Mouse (Mus musculus): ENCODE measurements at regions not wholly inside any gene's neighbourhood (a gene's known extent, or its start where the extent isn't known, plus 50 kb on each side); places are given as distances from the start of the nearest gene placed in this dataset.

DNA sequence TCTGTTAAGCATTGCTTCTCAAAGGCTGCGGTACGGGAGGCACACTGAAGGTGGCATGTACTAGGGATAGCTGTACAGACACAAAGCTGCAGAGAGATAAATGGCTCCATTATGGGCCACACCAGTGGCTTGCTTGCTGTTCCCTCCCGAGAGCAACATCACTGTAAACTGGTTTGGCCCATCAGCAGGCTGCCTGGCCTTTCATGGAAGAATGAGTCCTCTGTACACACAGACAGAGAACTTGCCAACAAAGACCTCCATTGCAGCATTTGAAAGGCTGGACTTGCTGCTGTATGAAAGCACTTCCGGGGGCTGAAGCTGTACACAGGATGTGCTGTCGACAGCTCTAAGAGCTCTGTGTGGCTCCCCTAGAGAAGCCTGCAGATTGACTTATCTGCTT lies 364.1 kb upstream of the Gm26657 start:
- Histone ChIP-seq H3K27me3 (ENCODE audit: poor library complexity, severe bottlenecking) (no peaks in the 10 kb centered on the region), H3K4me3 (no peak overlapping the region), H3K27ac (no peak overlapping the region), H3K36me3 (replicated peaks) (no peaks in the 10 kb centered on the region), H3K4me1 (no peaks in the 10 kb centered on the region), H3K9me3 (no peaks in the 10 kb centered on the region)
- no peak for DNase-seq (ENCODE audit: extremely low spot score, low spot score)
- WGBS: 72% methylated on average over 5 of the region's 5 CpGs

DNA sequence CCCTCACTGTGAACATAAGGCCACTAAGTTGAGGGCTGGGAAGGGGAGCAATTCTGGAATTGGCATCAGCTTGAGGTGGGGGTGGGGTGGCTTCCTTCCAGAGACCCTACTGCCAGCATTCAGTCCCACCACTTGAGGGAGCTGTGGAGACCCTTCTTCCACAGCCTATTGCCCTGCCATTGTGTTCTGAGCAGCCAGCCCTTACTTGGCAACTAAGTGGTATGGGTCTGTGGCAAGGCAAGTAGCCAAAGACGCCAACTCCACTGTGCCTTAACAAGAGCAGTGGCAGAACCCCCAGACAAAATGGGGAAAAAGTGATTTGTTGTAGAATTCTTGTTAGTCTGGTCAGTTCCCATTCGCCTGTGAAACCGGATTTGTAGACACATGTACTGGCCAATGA lies 365.4 kb upstream of the Gm26657 start:
- Histone ChIP-seq H3K4me1 (no peaks in the 10 kb centered on the region), H3K9me3 (no peaks in the 10 kb centered on the region), H3K36me3 (replicated peaks) (no peaks in the 10 kb centered on the region), H3K27ac (no peak overlapping the region), H3K4me3 (no peak overlapping the region), H3K27me3 (ENCODE audit: poor library complexity, severe bottlenecking) (no peaks in the 10 kb centered on the region)
- 92% methylated on average over 3 of the region's 3 CpGs for WGBS
- DNase-seq (ENCODE audit: extremely low spot score, low spot score): no peak

DNA sequence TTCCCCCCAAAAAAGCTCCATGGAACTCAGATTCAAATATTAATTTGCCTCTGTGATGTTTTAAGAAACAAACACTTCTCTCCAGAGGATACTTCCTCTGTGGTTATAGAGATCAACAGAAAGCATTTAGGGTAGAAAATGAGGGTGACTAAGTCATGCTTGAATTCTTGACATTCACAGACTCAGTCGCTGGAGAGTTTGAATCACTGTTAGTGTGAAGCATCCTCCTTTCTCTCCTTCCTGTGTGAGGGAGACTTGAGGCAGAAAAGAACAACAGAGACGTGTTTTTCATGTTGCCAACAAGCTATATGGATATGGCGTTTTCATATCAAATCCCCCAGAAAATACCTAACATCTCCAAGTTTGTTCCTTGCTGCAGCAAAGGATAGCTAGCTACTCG lies 366.1 kb upstream of the Gm26657 start:
- no peaks in the 10 kb centered on the region for H3K4me1 ChIP-seq
- no peak for DNase-seq (ENCODE audit: extremely low spot score, low spot score)
- H3K36me3 ChIP-seq (replicated peaks): no peaks in the 10 kb centered on the region
- no peaks in the 10 kb centered on the region for H3K27me3 ChIP-seq (ENCODE audit: poor library complexity, severe bottlenecking)
- H3K27ac ChIP-seq: no peak overlapping the region
- 84% methylated on average over 4 of the region's 4 CpGs for WGBS
- H3K9me3 ChIP-seq: no peaks in the 10 kb centered on the region
- no peak overlapping the region for H3K4me3 ChIP-seq

DNA sequence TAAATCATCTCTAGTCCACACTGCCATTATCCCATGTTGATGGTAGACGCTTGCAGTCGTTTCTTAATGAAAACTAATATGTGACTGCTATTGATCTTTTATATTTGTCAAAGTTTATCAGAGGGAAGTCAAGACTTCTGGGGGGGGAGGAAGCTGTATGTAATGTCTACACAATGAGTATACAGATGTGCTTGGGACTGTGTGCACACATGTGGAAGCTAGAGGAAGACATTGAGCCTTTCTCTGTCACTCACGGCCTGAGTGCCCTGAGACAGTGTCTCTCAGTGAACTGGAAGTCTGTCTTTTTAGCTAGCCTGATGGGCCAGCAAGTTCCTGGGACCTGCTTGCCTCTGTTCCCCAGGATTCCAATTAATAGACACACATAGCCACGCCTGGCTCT lies 366.7 kb upstream of the Gm26657 start:
- no peak overlapping the region for H3K4me3 ChIP-seq
- H3K27ac ChIP-seq: no peak overlapping the region
- DNase-seq (ENCODE audit: extremely low spot score, low spot score): no peak
- H3K36me3 ChIP-seq (replicated peaks): no peaks in the 10 kb centered on the region
- 88% methylated on average over 4 of the region's 4 CpGs for WGBS
- H3K9me3 ChIP-seq: no peaks in the 10 kb centered on the region
- H3K4me1 ChIP-seq: no peaks in the 10 kb centered on the region
- no peaks in the 10 kb centered on the region for H3K27me3 ChIP-seq (ENCODE audit: poor library complexity, severe bottlenecking)

DNA sequence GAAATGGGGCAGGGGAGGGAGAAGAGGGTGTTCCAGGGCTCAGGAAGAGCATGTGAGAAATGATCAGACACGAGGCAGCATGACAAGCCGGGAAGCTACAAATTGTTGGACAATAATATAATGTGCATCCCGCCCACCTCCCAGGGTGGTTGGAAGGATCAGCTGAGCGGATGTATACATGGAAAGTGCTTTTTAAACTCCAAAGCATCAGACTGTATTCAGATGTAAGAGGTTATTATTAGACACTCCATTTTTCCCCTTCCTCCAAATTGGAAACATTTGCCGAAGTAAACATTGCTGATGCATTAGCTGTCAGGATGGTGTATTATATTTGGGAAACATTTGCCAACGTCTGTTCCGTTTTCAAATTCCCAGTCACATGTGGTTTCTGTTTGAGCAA lies 367.2 kb upstream of the Gm26657 start:
- 86% methylated on average over 7 of the region's 7 CpGs for WGBS

DNA sequence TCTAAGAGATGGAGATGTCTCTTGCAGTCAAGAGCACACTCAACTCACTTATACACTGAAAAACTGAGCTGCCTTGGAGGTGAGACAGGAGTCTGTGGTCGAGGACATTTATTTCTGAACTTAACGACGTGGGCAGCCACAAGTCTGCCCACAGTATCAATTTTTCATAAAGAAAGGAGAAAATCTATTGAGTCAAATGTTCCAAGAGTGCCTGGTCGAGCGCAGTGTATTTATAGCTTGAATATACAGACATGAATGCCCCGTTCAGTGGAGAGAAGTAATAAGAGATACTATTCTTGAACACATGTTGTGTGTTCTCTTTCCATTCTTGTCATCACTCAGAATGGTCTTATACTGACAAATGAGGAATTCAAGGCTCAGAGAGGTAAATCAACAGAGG lies 375.3 kb upstream of the Gm26657 start:
- Histone ChIP-seq H3K27me3 (ENCODE audit: poor library complexity, severe bottlenecking) (no peaks in the 10 kb centered on the region), H3K27ac (no peak overlapping the region), H3K36me3 (replicated peaks) (no peaks in the 10 kb centered on the region), H3K9me3 (no peaks in the 10 kb centered on the region), H3K4me1 (no peaks in the 10 kb centered on the region), H3K4me3 (no peak overlapping the region)
- WGBS: 84% methylated on average over 6 of the region's 6 CpGs
- no peak for DNase-seq (ENCODE audit: extremely low spot score, low spot score)

More for the DNA sequence above, 367.2 kb upstream of the Gm26657 start:
- Histone ChIP-seq H3K27me3 (ENCODE audit: poor library complexity, severe bottlenecking) (no peaks in the 10 kb centered on the region), H3K36me3 (replicated peaks) (no peaks in the 10 kb centered on the region), H3K9me3 (no peaks in the 10 kb centered on the region), H3K27ac (no peak overlapping the region), H3K4me1 (no peaks in the 10 kb centered on the region), H3K4me3 (no peak overlapping the region)
- DNase-seq (ENCODE audit: extremely low spot score, low spot score): no peak

DNA sequence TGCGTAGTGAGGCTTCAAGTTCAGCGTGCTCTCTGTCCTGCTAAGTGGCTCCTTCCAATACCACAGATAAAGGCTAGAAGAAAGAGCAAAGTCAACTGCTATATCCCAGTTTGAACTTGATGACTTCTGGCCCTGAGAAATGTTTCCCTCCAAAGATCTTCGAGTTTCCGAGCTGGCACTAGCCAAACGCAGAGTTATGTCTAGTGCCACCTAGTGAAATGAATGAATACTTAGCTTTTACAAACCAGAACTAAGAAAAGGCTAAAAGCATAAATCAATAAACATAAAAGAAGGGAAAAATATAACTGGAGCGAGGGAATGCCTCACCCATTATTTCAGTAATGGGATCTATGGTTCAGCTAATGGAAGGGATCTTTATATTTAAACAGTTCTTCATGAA lies 377.7 kb upstream of the Gm26657 start:
- H3K9me3 ChIP-seq: no peaks in the 10 kb centered on the region
- DNase-seq (ENCODE audit: extremely low spot score, low spot score): no peak
- H3K36me3 ChIP-seq (replicated peaks): no peaks in the 10 kb centered on the region
- no peaks in the 10 kb centered on the region for H3K27me3 ChIP-seq (ENCODE audit: poor library complexity, severe bottlenecking)
- H3K4me3 ChIP-seq: no peak overlapping the region
- 71% methylated on average over 6 of the region's 6 CpGs for WGBS
- no peaks in the 10 kb centered on the region for H3K4me1 ChIP-seq
- H3K27ac ChIP-seq: no peak overlapping the region

DNA sequence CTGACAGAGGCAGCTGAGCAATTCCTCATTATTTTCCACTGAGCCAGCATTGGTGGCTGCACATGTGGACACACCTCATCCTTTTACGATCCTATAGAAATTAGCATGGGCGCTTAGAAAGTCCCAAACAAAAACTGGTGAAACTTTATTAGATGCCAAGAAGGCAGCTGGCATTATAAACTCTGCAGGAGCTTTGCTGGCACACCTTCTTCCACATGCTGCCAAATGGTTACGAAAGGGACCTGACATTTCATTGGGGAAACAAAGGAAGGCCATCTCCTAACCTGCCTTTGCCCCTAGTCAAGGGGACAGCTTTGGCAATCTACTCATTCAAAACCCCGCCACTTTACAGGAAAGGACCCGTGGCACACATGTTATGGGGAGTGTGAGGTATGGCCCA lies 390.7 kb upstream of the Gm26657 start:
- H3K36me3 ChIP-seq (replicated peaks): no peaks in the 10 kb centered on the region
- no peaks in the 10 kb centered on the region for H3K9me3 ChIP-seq
- H3K4me1 ChIP-seq: no peaks in the 10 kb centered on the region
- DNase-seq (ENCODE audit: extremely low spot score, low spot score): no peak
- no peak overlapping the region for H3K27ac ChIP-seq
- no peaks in the 10 kb centered on the region for H3K27me3 ChIP-seq (ENCODE audit: poor library complexity, severe bottlenecking)
- no peak overlapping the region for H3K4me3 ChIP-seq
- WGBS: 92% methylated on average over 5 of the region's 5 CpGs

DNA sequence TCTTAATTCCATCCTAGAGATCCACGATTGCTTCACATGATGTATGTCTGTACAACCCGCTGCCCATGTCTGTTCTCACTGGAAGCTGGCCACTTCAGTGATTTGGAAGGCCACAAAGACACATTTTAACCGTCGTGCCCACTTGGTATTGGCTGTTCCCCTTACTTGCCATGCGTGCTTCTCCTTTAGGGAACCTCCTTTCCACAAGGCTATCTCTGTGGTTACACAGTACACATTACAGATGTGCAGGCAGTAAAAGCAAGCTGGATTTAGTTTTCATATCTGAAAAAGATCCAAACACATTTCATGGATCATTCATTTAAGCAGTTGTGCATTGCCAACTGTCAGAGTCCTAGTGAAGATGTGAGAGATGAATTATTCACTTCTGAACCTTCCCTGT lies 414.7 kb upstream of the Gm26657 start:
- 91% methylated on average over 5 of the region's 5 CpGs for WGBS
- no peaks in the 10 kb centered on the region for H3K9me3 ChIP-seq

DNA sequence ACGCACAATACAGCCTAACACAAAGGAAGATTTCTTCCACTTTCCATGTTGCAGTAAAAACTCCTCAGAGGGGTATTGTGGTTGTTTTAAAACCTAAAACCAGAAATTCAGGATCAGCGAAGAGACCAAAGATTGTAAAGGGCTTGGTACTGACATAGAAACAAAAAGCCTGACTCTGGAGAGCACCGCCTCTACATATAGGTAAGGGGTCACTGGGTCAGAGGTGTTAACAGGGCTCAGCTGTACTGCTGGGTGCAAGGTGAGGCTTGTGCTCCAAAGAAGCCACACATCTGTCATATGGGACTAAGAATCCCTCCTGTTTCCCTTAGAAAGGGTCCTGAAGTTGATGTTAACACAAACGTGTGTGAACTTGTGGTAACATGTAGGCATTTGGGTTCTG lies 420.7 kb upstream of the Gm26657 start:
- no peaks in the 10 kb centered on the region for H3K27me3 ChIP-seq (ENCODE audit: poor library complexity, severe bottlenecking)
- H3K4me1 ChIP-seq: no peaks in the 10 kb centered on the region
- H3K9me3 ChIP-seq: no peaks in the 10 kb centered on the region
- no peaks in the 10 kb centered on the region for H3K36me3 ChIP-seq (replicated peaks)
- 80% methylated on average over 4 of the region's 4 CpGs for WGBS
- DNase-seq (ENCODE audit: extremely low spot score, low spot score): no peak
- H3K4me3 ChIP-seq: no peak overlapping the region
- H3K27ac ChIP-seq: no peak overlapping the region

More for the DNA sequence above, 414.7 kb upstream of the Gm26657 start:
- no peak overlapping the region for H3K27ac ChIP-seq
- DNase-seq (ENCODE audit: extremely low spot score, low spot score): no peak
- no peak overlapping the region for H3K4me3 ChIP-seq
- H3K4me1 ChIP-seq: no peaks in the 10 kb centered on the region
- H3K36me3 ChIP-seq (replicated peaks): no peaks in the 10 kb centered on the region
- H3K27me3 ChIP-seq (ENCODE audit: poor library complexity, severe bottlenecking): no peaks in the 10 kb centered on the region

DNA sequence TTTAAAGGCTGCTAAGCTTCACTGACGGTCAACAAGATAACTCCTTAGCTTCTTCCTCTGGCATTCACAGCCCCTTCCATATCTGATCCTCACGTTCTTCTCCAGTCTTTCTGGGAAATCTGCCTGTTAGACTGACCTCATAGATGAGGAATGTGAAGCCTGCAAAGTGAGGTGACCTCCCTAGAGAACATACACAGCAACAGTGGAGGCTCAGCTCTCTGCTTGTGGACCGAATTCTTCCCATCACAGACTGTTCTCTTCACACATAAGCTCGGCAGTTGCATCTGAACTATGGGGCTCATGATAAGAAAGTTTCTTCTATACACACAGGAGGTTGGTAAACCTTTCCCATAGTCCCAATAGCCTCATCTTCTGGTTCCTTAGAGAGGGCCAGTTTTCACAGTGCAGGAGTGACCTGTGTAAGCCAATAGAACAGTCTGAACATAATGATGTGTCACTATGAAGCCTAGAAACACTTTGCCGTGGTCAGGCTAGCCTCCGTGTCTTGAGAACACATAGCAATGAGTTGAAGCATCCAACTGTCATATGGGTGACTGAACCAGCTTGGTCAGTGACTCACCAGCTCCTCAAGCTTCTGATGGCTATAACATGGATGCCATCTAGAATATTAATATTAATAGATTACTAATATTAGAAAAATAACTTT lies 434.1 kb upstream of the Gm26657 start:
- DNase-seq (ENCODE audit: extremely low spot score, low spot score): no peak
- H3K27ac ChIP-seq: no peak overlapping the region
- H3K27me3 ChIP-seq (ENCODE audit: poor library complexity, severe bottlenecking): no peaks in the 10 kb centered on the region
- H3K9me3 ChIP-seq: no peaks in the 10 kb centered on the region
- peaks cover 14% of the 10 kb centered on the region for H3K4me1 ChIP-seq
- WGBS: 82% methylated on average over 6 of the region's 6 CpGs
- no peaks in the 10 kb centered on the region for H3K36me3 ChIP-seq (replicated peaks)
- no peak overlapping the region for H3K4me3 ChIP-seq

DNA sequence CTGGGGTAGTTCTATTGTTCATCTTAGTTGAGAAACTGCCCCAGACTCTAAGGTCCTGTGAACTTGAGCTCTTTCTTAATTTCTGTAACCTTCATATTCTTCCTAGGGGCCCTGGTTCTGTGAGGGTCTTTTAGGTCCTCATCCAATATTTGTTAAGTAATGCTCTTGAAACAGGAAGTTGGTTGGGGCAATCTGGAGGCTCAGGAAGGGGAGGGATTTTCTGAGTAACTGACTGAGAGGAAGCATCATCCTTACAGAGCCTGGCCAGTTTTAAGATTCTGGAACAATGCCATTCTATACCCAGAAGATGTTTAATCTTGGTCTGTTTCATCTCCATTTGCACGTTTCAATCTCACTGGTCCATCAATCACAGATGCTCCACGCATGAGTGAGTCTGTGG lies 435.6 kb upstream of the Gm26657 start:
- Histone ChIP-seq H3K36me3 (replicated peaks) (no peaks in the 10 kb centered on the region), H3K27me3 (ENCODE audit: poor library complexity, severe bottlenecking) (no peaks in the 10 kb centered on the region), H3K9me3 (no peaks in the 10 kb centered on the region), H3K4me3 (no peak overlapping the region), H3K27ac (no peak overlapping the region), H3K4me1 (peaks cover 14% of the 10 kb centered on the region)
- WGBS: 54% methylated on average over 2 of the region's 2 CpGs
- DNase-seq (ENCODE audit: extremely low spot score, low spot score): no peak

DNA sequence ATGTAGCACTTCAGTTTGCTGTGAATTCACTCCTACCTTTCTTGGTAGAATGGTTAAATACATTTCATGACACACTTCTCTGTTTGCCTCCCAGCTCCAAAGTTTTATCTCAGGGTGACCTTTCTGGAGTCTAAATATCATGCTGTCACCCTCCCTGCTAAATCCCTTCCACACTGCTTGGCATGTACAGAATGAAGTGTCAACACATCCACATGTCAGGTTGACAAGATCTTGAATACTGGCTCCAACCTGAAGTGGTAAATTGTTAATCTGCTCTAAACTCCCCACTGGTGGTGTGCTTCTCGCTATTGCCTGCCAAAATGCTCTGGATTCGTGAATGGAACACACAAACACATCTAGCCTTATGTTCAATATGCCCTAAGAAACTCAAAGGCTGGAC lies 451.9 kb upstream of the Gm26657 start:
- Histone ChIP-seq H3K4me1 (no peaks in the 10 kb centered on the region), H3K36me3 (replicated peaks) (no peaks in the 10 kb centered on the region), H3K27ac (no peak overlapping the region), H3K9me3 (no peaks in the 10 kb centered on the region), H3K4me3 (no peak overlapping the region), H3K27me3 (ENCODE audit: poor library complexity, severe bottlenecking) (no peaks in the 10 kb centered on the region)
- no peak for DNase-seq (ENCODE audit: extremely low spot score, low spot score)
- 79% methylated on average over 2 of the region's 2 CpGs for WGBS

DNA sequence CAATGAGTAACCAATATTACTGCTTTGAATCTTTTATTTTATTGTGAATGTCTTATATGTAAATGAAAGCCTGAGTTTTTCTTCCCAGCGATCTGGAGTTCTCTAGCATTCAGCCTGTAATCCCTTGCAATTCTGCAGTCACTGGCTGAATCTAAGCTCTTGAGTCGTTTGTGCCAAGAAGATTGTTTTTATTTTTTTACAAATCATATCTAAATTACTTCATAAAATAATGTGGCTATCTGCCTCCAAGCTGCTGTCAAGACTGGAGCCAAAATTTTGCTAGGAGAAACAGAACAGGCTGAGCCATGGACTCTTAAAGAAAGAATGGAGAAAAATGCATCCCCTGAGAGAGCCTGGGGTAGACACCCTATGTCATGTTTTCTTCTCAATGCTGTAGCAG lies 455.4 kb upstream of the Gm26657 start:
- Histone ChIP-seq H3K27me3 (ENCODE audit: poor library complexity, severe bottlenecking) (no peaks in the 10 kb centered on the region), H3K4me1 (no peaks in the 10 kb centered on the region), H3K27ac (no peak overlapping the region), H3K36me3 (replicated peaks) (no peaks in the 10 kb centered on the region), H3K4me3 (no peak overlapping the region), H3K9me3 (no peaks in the 10 kb centered on the region)
- 74% methylated on average over 2 of the region's 2 CpGs for WGBS
- no peak for DNase-seq (ENCODE audit: extremely low spot score, low spot score)
